Comparison of ENCODE assay signal across 16 mouse cellular contexts in the genomic region with DNA sequence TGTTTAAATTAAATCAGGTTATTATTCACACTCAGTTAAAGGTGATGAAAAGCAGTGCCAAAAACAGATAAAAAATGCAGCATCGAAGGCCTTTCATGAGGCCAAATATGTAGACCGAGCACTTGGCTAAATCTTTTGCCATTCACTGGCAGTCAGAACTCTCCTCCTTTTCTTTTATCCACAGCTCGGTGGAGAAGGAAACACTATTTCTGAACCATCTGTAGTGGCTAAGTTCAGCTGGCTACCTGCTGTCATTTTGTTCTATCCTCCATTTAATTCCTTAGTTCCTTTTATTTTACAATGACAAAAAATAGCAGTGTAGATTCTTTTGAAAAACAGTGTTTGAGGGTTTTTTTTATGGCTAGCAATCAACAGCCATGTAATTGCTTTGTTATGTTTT.
"Had no signal": no experiment of that assay in that cellular context is flagged by ENCODE, and none has a peak within 500 bp of the region (broad histone marks: within the 10 kb centered on the region; RNA-seq: fewer than 3 reads in every experiment).

No protein-coding gene starts in this region.

- H3K9me3 ChIP-seq: limb, embryonic 15.5 days; liver, embryonic 12.5 days; midbrain, embryonic 10.5 days; neural tube, embryonic 13.5 days had no signal

- H3K4me1 ChIP-seq: limb, embryonic 15.5 days; liver, embryonic 12.5 days had no signal

- H3K4me2 ChIP-seq: limb, embryonic 15.5 days; liver, embryonic 12.5 days; lung, embryonic 14.5 days; neural tube, embryonic 13.5 days had no signal

- H3K36me3 ChIP-seq: limb, embryonic 15.5 days; midbrain, embryonic 10.5 days; neural tube, embryonic 13.5 days had no signal

- DNase-seq: kidney, adult 9 months; layer of hippocampus, adult 9-11 months; layer of hippocampus, postnatal 36 days; lung, embryonic 14.5 days; lung, postnatal 10 days; lung, postnatal 4 days; midbrain, embryonic 14.5 days; right cerebral cortex, adult 18-20 months; thymus, adult 18-20 months; thymus, postnatal 25 days had no signal

- H3K27ac ChIP-seq: kidney, postnatal 0 days; limb, embryonic 15.5 days; liver, embryonic 12.5 days; midbrain, embryonic 10.5 days; neural tube, embryonic 13.5 days; stomach, postnatal 0 days had no signal

- H3K9ac ChIP-seq: limb, embryonic 15.5 days; liver, embryonic 12.5 days; lung, embryonic 14.5 days; neural tube, embryonic 13.5 days had no signal

- H3K27me3 ChIP-seq: limb, embryonic 15.5 days; liver, embryonic 12.5 days; neural tube, embryonic 13.5 days had no signal

- H3K4me3 ChIP-seq: limb, embryonic 15.5 days; liver, embryonic 12.5 days; midbrain, embryonic 10.5 days; neural tube, embryonic 13.5 days had no signal

- ATAC-seq: liver, embryonic 12.5 days had no signal
